Mouse (Mus musculus) lung, embryonic 14.5 days (tissue): ENCODE measurements at regions not wholly inside any gene's neighbourhood (a gene's known extent, or its start where the extent isn't known, plus 50 kb on each side); places are given as distances from the start of the nearest gene placed in this dataset.

Experiments
- ATAC-seq: fragments of 200-750 bp; cut with Nextera tagmentation; 2 replicates; pipeline ENCODE4 v1.8.0; 2017; ENCODE audit warnings: mild to moderate bottlenecking, moderate TSS enrichment, moderate library complexity; ENCODE audit not compliant: insufficient read depth
- DNase-seq: peaks from one replicate; pipeline ENCODE4 v3.0.0-alpha.2; 2015
- H3K27ac ChIP-seq: fragments of 300-500 bp; sonication (generic); 2 replicates; pipeline ENCODE4 v1.5.1; 2014; ENCODE audit warnings: low read depth, mild to moderate bottlenecking, moderate library complexity
- H3K27me3 ChIP-seq: fragments of 300-500 bp; sonication (generic); 2 replicates; pipeline ENCODE4 v1.6.1; 2014; ENCODE audit warnings: low read length, control low read depth; ENCODE audit not compliant: insufficient read depth
- H3K36me3 ChIP-seq: fragments of 300-500 bp; sonication (generic); 2 replicates; pipeline ENCODE4 v1.6.1; 2014; ENCODE audit warnings: control low read depth; ENCODE audit not compliant: insufficient read depth
- H3K4me1 ChIP-seq: fragments of 300-500 bp; sonication (generic); 2 replicates; pipeline ENCODE4 v1.6.1; 2014; ENCODE audit warnings: antibody characterized with exemption, control low read depth; ENCODE audit not compliant: insufficient read depth
- H3K4me2 ChIP-seq: fragments of 300-500 bp; sonication (generic); 2 replicates; pipeline ENCODE4 v1.6.1; 2014; ENCODE audit warnings: mild to moderate bottlenecking
- H3K4me3 ChIP-seq: fragments of 300-500 bp; sonication (generic); 2 replicates; pipeline ENCODE4 v1.5.1; 2014; ENCODE audit warnings: low read depth, low read length
- H3K9ac ChIP-seq: fragments of 300-500 bp; sonication (generic); 2 replicates; pipeline ENCODE4 v1.6.1; 2014
- H3K9me3 ChIP-seq: fragments of 300-500 bp; sonication (generic); 2 replicates; pipeline ENCODE4 v1.6.1; 2016; ENCODE audit warnings: low read depth, low read length, control low read depth
- CTCF ChIP-seq: IDR thresholded peaks from 2 replicates; pipeline ENCODE4 v1.5.1; 2016; ENCODE audit warnings: antibody characterized with exemption, low read depth
- WGBS: fragments of 180-500 bp; shearing (Covaris S2); extraction: QIAGEN DNeasy Blood & Tissue Kit; methylation state at CpG from one replicate; pipeline ENCODE4 v1.1.7; 2014; 5-methylcytosine and 5-hydroxymethylcytosine counted together

- no peak overlapping the region for H3K4me2 ChIP-seq
- DNase-seq = peak; percentile 84
- peak; percentile 46; the same call in 1 of the 2 replicates for ATAC-seq
- H3K27me3 ChIP-seq = no peaks in the 10 kb centered on the region
- WGBS = 39% methylated on average over 12 of the region's 12 CpGs
- no peak for TF ChIP-seq CTCF
- no peaks in the 10 kb centered on the region for H3K36me3 ChIP-seq
- H3K27ac ChIP-seq = no peak overlapping the region
- H3K9ac ChIP-seq = no peak overlapping the region
- no peaks in the 10 kb centered on the region for H3K9me3 ChIP-seq
- H3K4me1 ChIP-seq = 0 out of 2 replicates have a peak, but pooled peaks cover 6% of the 10 kb centered on the region
- no peak overlapping the region for H3K4me3 ChIP-seq
These were observed 94.0 kb upstream of the Smad3 start for GRCm38 (mm10) chr9:63851809-63852208.

- DNase-seq (no peak), ATAC-seq (no peak)
- H3K4me1 ChIP-seq = no peaks in the 10 kb centered on the region
- no peaks in the 10 kb centered on the region for H3K27me3 ChIP-seq
- H3K27ac ChIP-seq = no peak overlapping the region
- no peaks in the 10 kb centered on the region for H3K9me3 ChIP-seq
- no peak overlapping the region for H3K9ac ChIP-seq
- no peaks in the 10 kb centered on the region for H3K36me3 ChIP-seq
- no peak overlapping the region for H3K4me3 ChIP-seq
- WGBS = 74% methylated on average over 2 of the region's 2 CpGs
- TF ChIP-seq CTCF = no peak
- no peak overlapping the region for H3K4me2 ChIP-seq
These were observed 92.5 kb upstream of the Smad3 start for GRCm38 (mm10) chr9:63850316-63850693.

GRCm38 (mm10) chr9:63849564-63850315 is 91.9 kb upstream of the Smad3 start:
- H3K27me3 ChIP-seq = no peaks in the 10 kb centered on the region
- ATAC-seq (no peak), DNase-seq (peak; percentile 32)
- no peaks in the 10 kb centered on the region for H3K36me3 ChIP-seq
- TF ChIP-seq CTCF = peak; percentile 55
- WGBS = 76% methylated on average over 12 of the region's 12 CpGs
- no peak overlapping the region for H3K4me2 ChIP-seq
- no peaks in the 10 kb centered on the region for H3K4me1 ChIP-seq
- H3K9ac ChIP-seq = no peak overlapping the region
- H3K9me3 ChIP-seq = no peaks in the 10 kb centered on the region
- no peak overlapping the region for H3K27ac ChIP-seq
- H3K4me3 ChIP-seq = no peak overlapping the region

- ATAC-seq (peak; percentile 47; the same call in 1 of the 2 replicates), DNase-seq (peak; percentile 90)
- no peaks in the 10 kb centered on the region for H3K36me3 ChIP-seq
These were observed 86.2 kb upstream of the Smad3 start for GRCm38 (mm10) chr9:63843883-63844485.

GRCm38 (mm10) chr9:63843431-63843830 is 85.6 kb upstream of the Smad3 start:
- WGBS = 42% methylated on average over 2 of the region's 2 CpGs
- ATAC-seq (no peak), DNase-seq (no peak)
- no peak overlapping the region for H3K27ac ChIP-seq
- no peak overlapping the region for H3K4me3 ChIP-seq
- no peaks in the 10 kb centered on the region for H3K36me3 ChIP-seq
- H3K4me1 ChIP-seq = no peaks in the 10 kb centered on the region
- no peaks in the 10 kb centered on the region for H3K27me3 ChIP-seq
- no peak overlapping the region for H3K9ac ChIP-seq
- H3K9me3 ChIP-seq = no peaks in the 10 kb centered on the region
- no peak overlapping the region for H3K4me2 ChIP-seq
- TF ChIP-seq CTCF = no peak

More at GRCm38 (mm10) chr9:63843883-63844485, 86.2 kb upstream of the Smad3 start:
- peak; percentile 99 for TF ChIP-seq CTCF
- no peak overlapping the region for H3K4me2 ChIP-seq
- no peak overlapping the region for H3K27ac ChIP-seq
- no peaks in the 10 kb centered on the region for H3K27me3 ChIP-seq
- no peaks in the 10 kb centered on the region for H3K9me3 ChIP-seq
- no peaks in the 10 kb centered on the region for H3K4me1 ChIP-seq
- no peak overlapping the region for H3K4me3 ChIP-seq
- H3K9ac ChIP-seq = no peak overlapping the region
- WGBS = 25% methylated on average over 10 of the region's 10 CpGs

GRCm38 (mm10) chr9:63841102-63841501 is 83.3 kb upstream of the Smad3 start:
- no peaks in the 10 kb centered on the region for H3K4me1 ChIP-seq
- H3K27me3 ChIP-seq = no peaks in the 10 kb centered on the region
- H3K36me3 ChIP-seq = no peaks in the 10 kb centered on the region
- H3K4me3 ChIP-seq = no peak overlapping the region
- no peak overlapping the region for H3K4me2 ChIP-seq
- DNase-seq (no peak), ATAC-seq (no peak)
- WGBS = 80% methylated on average over 14 of the region's 14 CpGs
- TF ChIP-seq CTCF = no peak
- no peak overlapping the region for H3K9ac ChIP-seq
- H3K9me3 ChIP-seq = no peaks in the 10 kb centered on the region
- H3K27ac ChIP-seq = no peak overlapping the region

- Histone ChIP-seq H3K4me2 (no peak overlapping the region), H3K27me3 (no peaks in the 10 kb centered on the region), H3K9ac (no peak overlapping the region), H3K4me3 (no peak overlapping the region), H3K36me3 (no peaks in the 10 kb centered on the region), H3K9me3 (no peaks in the 10 kb centered on the region), H3K27ac (no peak overlapping the region), H3K4me1 (no peaks in the 10 kb centered on the region)
- DNase-seq (no peak), ATAC-seq (no peak)
- 84% methylated on average over 14 of the region's 14 CpGs for WGBS
- TF ChIP-seq CTCF = no peak
These were observed 81.4 kb upstream of the Smad3 start for GRCm38 (mm10) chr9:63838996-63839772.
